Mouse (Mus musculus): ENCODE measurements around the gene Uap1.

Uap1 gene

GRCm38 (mm10) chr1:170164913-170165312, 9.8 kb downstream of the Uap1 start:
- DNase-seq (ENCODE audit: low read depth, low spot score): no peak

GRCm38 (mm10) chr1:170164053-170164614, 10.6 kb downstream of the Uap1 start:
- DNase-seq (ENCODE audit: low read depth, low spot score): no peak

GRCm38 (mm10) chr1:170163398-170163943, 11.3 kb downstream of the Uap1 start:
- no peak for DNase-seq (ENCODE audit: low read depth, low spot score)

GRCm38 (mm10) chr1:170161852-170162251, 12.9 kb downstream of the Uap1 start:
- DNase-seq (ENCODE audit: low read depth, low spot score): no peak

GRCm38 (mm10) chr1:170160397-170160938, 14.3 kb downstream of the Uap1 start:
- DNase-seq (ENCODE audit: low read depth, low spot score): no peak

GRCm38 (mm10) chr1:170159707-170160106, 15.1 kb downstream of the Uap1 start:
- no peak for DNase-seq (ENCODE audit: low read depth, low spot score)

GRCm38 (mm10) chr1:170155761-170156160, 19.0 kb downstream of the Uap1 start:
- no peak for DNase-seq (ENCODE audit: low read depth, low spot score)

GRCm38 (mm10) chr1:170155298-170155697, 19.5 kb downstream of the Uap1 start:
- DNase-seq (ENCODE audit: low read depth, low spot score): no peak

GRCm38 (mm10) chr1:170153986-170154385, 20.8 kb downstream of the Uap1 start:
- DNase-seq (ENCODE audit: low read depth, low spot score): no peak

- DNase-seq (ENCODE audit: low read depth, low spot score): no peak
These were observed 22.2 kb downstream of the Uap1 start for GRCm38 (mm10) chr1:170152552-170152951.

GRCm38 (mm10) chr1:170150870-170151269, 23.9 kb downstream of the Uap1 start:
- DNase-seq (ENCODE audit: low read depth, low spot score): no peak

- DNase-seq (ENCODE audit: low read depth, low spot score): no peak
These were observed 25.0 kb downstream of the Uap1 start for GRCm38 (mm10) chr1:170149756-170150155.

GRCm38 (mm10) chr1:170148536-170148935, 26.2 kb downstream of the Uap1 start:
- no peak for DNase-seq (ENCODE audit: low read depth, low spot score)

- no peak for DNase-seq (ENCODE audit: low read depth, low spot score)
These were observed 26.9 kb downstream of the Uap1 start for GRCm38 (mm10) chr1:170147651-170148448.

GRCm38 (mm10) chr1:170145606-170146005, 29.2 kb downstream of the Uap1 start:
- DNase-seq (ENCODE audit: low read depth, low spot score): no peak

- DNase-seq (ENCODE audit: low read depth, low spot score): no peak
These were observed 32.4 kb downstream of the Uap1 start for GRCm38 (mm10) chr1:170142256-170142871.

- DNase-seq (ENCODE audit: low read depth, low spot score): no peak
These were observed 33.1 kb downstream of the Uap1 start for GRCm38 (mm10) chr1:170141626-170142025.

GRCm38 (mm10) chr1:170136351-170137009, 38.3 kb downstream of the Uap1 start:
- DNase-seq (ENCODE audit: low read depth, low spot score): peak; percentile 51

GRCm38 (mm10) chr1:170134264-170134663, 40.5 kb downstream of the Uap1 start:
- DNase-seq (ENCODE audit: low read depth, low spot score): no peak

GRCm38 (mm10) chr1:170130962-170131361, 43.8 kb downstream of the Uap1 start:
- DNase-seq (ENCODE audit: low read depth, low spot score): no peak

- DNase-seq (ENCODE audit: low read depth, low spot score): no peak
These were observed 50.1 kb downstream of the Uap1 start for GRCm38 (mm10) chr1:170124644-170125043.

- DNase-seq (ENCODE audit: low read depth, low spot score): no peak
These were observed 61.1 kb downstream of the Uap1 start for GRCm38 (mm10) chr1:170113616-170114015.
